In the genomic region with DNA sequence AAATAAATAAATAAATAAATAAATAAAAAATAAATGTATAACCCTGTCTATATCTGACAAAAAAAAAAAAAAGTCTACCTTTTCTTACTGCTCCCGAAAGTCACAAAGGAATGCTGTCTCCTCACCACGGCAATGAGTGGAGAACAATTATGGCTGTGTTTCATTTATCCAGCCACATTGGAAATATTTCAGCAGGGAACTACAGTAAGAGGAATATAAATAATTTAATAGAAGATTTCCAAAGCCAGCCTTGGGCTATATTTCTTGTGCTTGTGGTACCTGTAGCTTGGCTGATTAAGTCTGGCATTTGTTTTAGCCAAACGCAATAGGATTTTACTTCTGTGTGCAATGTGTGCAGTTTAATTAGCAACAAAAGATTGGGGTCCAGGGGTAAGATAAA, we compare ENCODE assay signal across 21 mouse cellular contexts.
DNase-seq lines count a peak whose midpoint lies in the region; ATAC-seq and TF ChIP-seq lines count a peak whose summit lies in the region.
"Had no signal": no experiment of that assay in that cellular context is flagged by ENCODE, and none has a peak within 500 bp of the region (broad histone marks: within the 10 kb centered on the region; RNA-seq: fewer than 3 reads in every experiment).

No protein-coding gene starts in this region.

- no peaks in the 10 kb centered on the region for H3K36me3 ChIP-seq in limb, embryonic 14.5 days (ENCODE audit: control insufficient read depth, insufficient read depth, low read length)
- no peaks in the 10 kb centered on the region for H3K36me3 ChIP-seq in limb, embryonic 10.5 days
- H3K36me3 ChIP-seq in midbrain, embryonic 15.5 days (replicated peaks), result no peaks in the 10 kb centered on the region
- no peaks in the 10 kb centered on the region for H3K36me3 ChIP-seq in midbrain, embryonic 11.5 days (ENCODE audit: control insufficient read depth, insufficient read depth, low read length)
- H3K36me3 ChIP-seq: embryonic facial prominence, embryonic 13.5 days; embryonic facial prominence, embryonic 15.5 days; forebrain, embryonic 10.5 days; forebrain, embryonic 12.5 days had no signal

- H3K4me1 ChIP-seq in limb, embryonic 14.5 days (ENCODE audit: control insufficient read depth, insufficient read depth, low read length), result no peaks in the 10 kb centered on the region
- no peaks in the 10 kb centered on the region for H3K4me1 ChIP-seq in limb, embryonic 10.5 days
- H3K4me1 ChIP-seq in midbrain, embryonic 15.5 days, result no peaks in the 10 kb centered on the region
- H3K4me1 ChIP-seq in midbrain, embryonic 11.5 days (ENCODE audit: control insufficient read depth, insufficient read depth, low read length), result no peaks in the 10 kb centered on the region
- H3K4me1 ChIP-seq: embryonic facial prominence, embryonic 13.5 days; embryonic facial prominence, embryonic 15.5 days; forebrain, embryonic 10.5 days; forebrain, embryonic 12.5 days had no signal

- H3K4me2 ChIP-seq in limb, embryonic 14.5 days (replicated peaks; ENCODE audit: low read depth, low read length, severe bottlenecking), result no peak overlapping the region
- H3K4me2 ChIP-seq in midbrain, embryonic 15.5 days, result no peak overlapping the region
- H3K4me2 ChIP-seq in midbrain, embryonic 11.5 days, result no peak overlapping the region
- H3K4me2 ChIP-seq: embryonic facial prominence, embryonic 13.5 days; embryonic facial prominence, embryonic 15.5 days; forebrain, embryonic 12.5 days had no signal

- no peak overlapping the region for H3K9ac ChIP-seq in limb, embryonic 14.5 days (ENCODE audit: low read depth, low read length, severe bottlenecking)
- H3K9ac ChIP-seq in midbrain, embryonic 15.5 days, result no peak overlapping the region
- no peak overlapping the region for H3K9ac ChIP-seq in midbrain, embryonic 11.5 days (ENCODE audit: low read length)
- H3K9ac ChIP-seq: embryonic facial prominence, embryonic 13.5 days; embryonic facial prominence, embryonic 15.5 days; forebrain, embryonic 12.5 days had no signal

- no peak for TF ChIP-seq POLR2A in limb, embryonic 14.5 days (IDR thresholded peaks at IDR 0.05; ENCODE audit: borderline replicate concordance, extremely low read depth, insufficient read depth, insufficient read length)

- peak; percentile 27 for DNase-seq in limb, embryonic 14.5 days (ENCODE audit: low spot score)
- no peak for DNase-seq in limb, embryonic 10.5 days (ENCODE audit: low spot score)
- DNase-seq in midbrain, embryonic 11.5 days (ENCODE audit: low spot score, missing footprints), result no peak
- DNase-seq: adrenal gland, adult 2 months; adrenal gland, postnatal 10 days; adrenal gland, postnatal 25 days; cerebellum, adult 11 months; cerebellum, adult 18-20 months; cerebellum, adult 8-10 months; cerebellum, adult 9-11 months; cerebellum, postnatal 14 days; cerebellum, postnatal 36 days; embryo, embryonic 11 days had no signal

- ATAC-seq in limb, embryonic 14.5 days (ENCODE audit: low FRiP score, low read depth), result no peak
- ATAC-seq in midbrain, embryonic 15.5 days (replicated peaks), result peak; percentile 60; the same call in 1 of the 2 replicates
- no peak for ATAC-seq in midbrain, embryonic 11.5 days (ENCODE audit: low FRiP score)
- ATAC-seq: forebrain, embryonic 14.5 days; forebrain, embryonic 16.5 days had no signal

- H3K4me3 ChIP-seq in limb, embryonic 14.5 days (replicated peaks; ENCODE audit: low read length), result no peak overlapping the region
- no peak overlapping the region for H3K4me3 ChIP-seq in limb, embryonic 10.5 days
- H3K4me3 ChIP-seq in midbrain, embryonic 15.5 days, result no peak overlapping the region
- no peak overlapping the region for H3K4me3 ChIP-seq in midbrain, embryonic 11.5 days (ENCODE audit: low read depth, low read length)
- H3K4me3 ChIP-seq: embryonic facial prominence, embryonic 13.5 days; embryonic facial prominence, embryonic 15.5 days; erythroblast, embryonic 14.5 days; forebrain, embryonic 10.5 days; forebrain, embryonic 12.5 days had no signal

- no peaks in the 10 kb centered on the region for H3K27me3 ChIP-seq in limb, embryonic 14.5 days (ENCODE audit: control insufficient read depth, insufficient read depth, low read length)
- H3K27me3 ChIP-seq in limb, embryonic 10.5 days (ENCODE audit: low read depth, poor library complexity, severe bottlenecking), result no peaks in the 10 kb centered on the region
- no peaks in the 10 kb centered on the region for H3K27me3 ChIP-seq in midbrain, embryonic 15.5 days (replicated peaks)
- no peaks in the 10 kb centered on the region for H3K27me3 ChIP-seq in midbrain, embryonic 11.5 days (ENCODE audit: control insufficient read depth, insufficient read depth, low read length)
- H3K27me3 ChIP-seq: embryonic facial prominence, embryonic 13.5 days; embryonic facial prominence, embryonic 15.5 days; forebrain, embryonic 12.5 days had no signal

- no peak overlapping the region for H3K27ac ChIP-seq in limb, embryonic 14.5 days (replicated peaks; ENCODE audit: low read depth, low read length)
- no peak overlapping the region for H3K27ac ChIP-seq in limb, embryonic 10.5 days
- H3K27ac ChIP-seq in midbrain, embryonic 15.5 days, result no peak overlapping the region
- no peak overlapping the region for H3K27ac ChIP-seq in midbrain, embryonic 11.5 days (ENCODE audit: low read depth, low read length)
- H3K27ac ChIP-seq: embryonic facial prominence, embryonic 13.5 days; embryonic facial prominence, embryonic 15.5 days; forebrain, embryonic 10.5 days; forebrain, embryonic 12.5 days had no signal

- 51% methylated on average over 3 of the region's 3 CpGs for WGBS in limb, embryonic 14.5 days
- 94% methylated on average over 3 of the region's 3 CpGs for WGBS in limb, embryonic 10.5 days
- WGBS in midbrain, embryonic 15.5 days, result 67% methylated on average over 3 of the region's 3 CpGs
- WGBS in midbrain, embryonic 11.5 days, result 87% methylated on average over 3 of the region's 3 CpGs

- H3K9me3 ChIP-seq in limb, embryonic 14.5 days (ENCODE audit: control insufficient read depth, low read length), result no peaks in the 10 kb centered on the region
- no peaks in the 10 kb centered on the region for H3K9me3 ChIP-seq in limb, embryonic 10.5 days (replicated peaks)
- H3K9me3 ChIP-seq in midbrain, embryonic 15.5 days, result no peaks in the 10 kb centered on the region
- no peaks in the 10 kb centered on the region for H3K9me3 ChIP-seq in midbrain, embryonic 11.5 days (ENCODE audit: control insufficient read depth, low read length)
- H3K9me3 ChIP-seq: embryonic facial prominence, embryonic 13.5 days; embryonic facial prominence, embryonic 15.5 days; forebrain, embryonic 10.5 days; forebrain, embryonic 12.5 days had no signal
